Mouse (Mus musculus) stomach, adult 2 months (tissue): ENCODE measurements around the gene Tbrg1. TPM values are rescaled to one million over a fixed set of nuclear protein-coding genes. Genes with fewer than 3 reads are reported as not detected.

ENCODE experiments used
- polyA plus RNA-seq: library from polyadenylated mRNA; depleted of rRNA; stranded (reverse); fragments of >200 nt; gene quantifications from 2 replicates; pipeline ENCODE4 v1.2.3, GENCODE M21; 2012; rRNA removed

The Tbrg1 gene
- 24.2 and 26.7 TPM in 2 replicates for polyA plus RNA-seq

GRCm38 (mm10) chr9:37656931-37657481 is at the start of gene Tbrg1:
Gene Tbrg1, minus strand, starts transcription at chr9:37657312.

GRCm38 (mm10) chr9:37669115-37669514 is 12.0 kb upstream of the Tbrg1 start, which contains the start of gene Panx3:
Gene Panx3, minus strand, starts transcription at chr9:37669235.

GRCm38 (mm10) chr9:37613182-37613910 is 43.8 kb downstream of the Tbrg1 start, which contains the start of gene Spa17:
Gene Spa17, minus strand, starts transcription at chr9:37613722.

Other genes with a start within 250 kb of the Tbrg1 start
- gene Robo3, start 224.1 kb downstream of the Tbrg1 start, polyA plus RNA-seq: 0.36 and 0.38 TPM in 2 replicates
- gene Msantd2, start 168.0 kb downstream of the Tbrg1 start, polyA plus RNA-seq: 4.1 and 4.9 TPM in 2 replicates
- gene Esam, start 129.2 kb downstream of the Tbrg1 start, polyA plus RNA-seq: 21.5 and 24.7 TPM in 2 replicates
- 434 and 485 TPM in 2 replicates for gene Vsig2, start 118.1 kb downstream of the Tbrg1 start, polyA plus RNA-seq
- gene Nrgn, start 104.4 kb downstream of the Tbrg1 start, polyA plus RNA-seq: 3.1 and 4.8 TPM in 2 replicates
- 0.99 and 1.4 TPM in 2 replicates for gene Siae, start 101.6 kb downstream of the Tbrg1 start, polyA plus RNA-seq
- gene Spa17, start 43.6 kb downstream of the Tbrg1 start, polyA plus RNA-seq: 0.18 and 0.34 TPM in 2 replicates
- not detected in 2 replicates for gene Panx3, start 11.9 kb upstream of the Tbrg1 start, polyA plus RNA-seq
- gene Olfr160, start 58.9 kb upstream of the Tbrg1 start, polyA plus RNA-seq: not detected in 2 replicates
- not detected in 2 replicates for gene Olfr874, start 87.8 kb upstream of the Tbrg1 start, polyA plus RNA-seq
- not detected in 2 replicates for gene Olfr875, start 114.5 kb upstream of the Tbrg1 start, polyA plus RNA-seq
- gene Olfr876, start 145.7 kb upstream of the Tbrg1 start, polyA plus RNA-seq: not detected in 2 replicates
- gene Olfr877, start 197.0 kb upstream of the Tbrg1 start, polyA plus RNA-seq: not detected in 2 replicates
- gene Olfr145, start 239.4 kb upstream of the Tbrg1 start, polyA plus RNA-seq: not detected in 2 replicates